Mouse (Mus musculus) myocyte (in vitro differentiated cells): ENCODE results near the gene Supt3.

Source experiments
- CEBPB ChIP-seq: IDR thresholded peaks from 2 replicates; pipeline ENCODE4 v1.6.1; 2011; ENCODE audit warnings: mild to moderate bottlenecking, moderate library complexity; ENCODE audit not compliant: poor library complexity, insufficient read depth, severe bottlenecking
- E2F4 ChIP-seq: IDR thresholded peaks from one replicate; pipeline ENCODE4 v1.6.1; 2011; ENCODE audit warnings: mild to moderate bottlenecking, control low read depth, moderate library complexity; ENCODE audit not compliant: insufficient read depth
- MAX ChIP-seq: IDR thresholded peaks from one replicate; pipeline ENCODE4 v1.6.1; 2011; ENCODE audit warnings: low read depth, mild to moderate bottlenecking, control low read depth
- MYOD1 ChIP-seq, 3 experiments: IDR thresholded peaks; one replicate each; pipeline ENCODE4 v1.6.1; 2011; ENCODE audit warnings: control low read depth in 2 of 3, low read depth in 2 of 3, mild to moderate bottlenecking in 2 of 3, moderate library complexity in 1 of 3; ENCODE audit not compliant: insufficient read length in 2 of 3, control insufficient read depth in 1 of 3
- POLR2A ChIP-seq: IDR thresholded peaks from one replicate; pipeline ENCODE4 v1.6.1; 2011; ENCODE audit warnings: low read depth, mild to moderate bottlenecking, control low read depth, moderate library complexity; ENCODE audit not compliant: insufficient read length
- POLR2AphosphoS2 ChIP-seq: IDR thresholded peaks from one replicate; pipeline ENCODE4 v1.6.1; 2011; ENCODE audit warnings: low read depth, control low read depth; ENCODE audit not compliant: insufficient read length
- USF1 ChIP-seq: IDR thresholded peaks from one replicate; pipeline ENCODE4 v1.6.1; 2011; ENCODE audit warnings: low read depth, mild to moderate bottlenecking, control low read depth, moderate library complexity

DNA sequence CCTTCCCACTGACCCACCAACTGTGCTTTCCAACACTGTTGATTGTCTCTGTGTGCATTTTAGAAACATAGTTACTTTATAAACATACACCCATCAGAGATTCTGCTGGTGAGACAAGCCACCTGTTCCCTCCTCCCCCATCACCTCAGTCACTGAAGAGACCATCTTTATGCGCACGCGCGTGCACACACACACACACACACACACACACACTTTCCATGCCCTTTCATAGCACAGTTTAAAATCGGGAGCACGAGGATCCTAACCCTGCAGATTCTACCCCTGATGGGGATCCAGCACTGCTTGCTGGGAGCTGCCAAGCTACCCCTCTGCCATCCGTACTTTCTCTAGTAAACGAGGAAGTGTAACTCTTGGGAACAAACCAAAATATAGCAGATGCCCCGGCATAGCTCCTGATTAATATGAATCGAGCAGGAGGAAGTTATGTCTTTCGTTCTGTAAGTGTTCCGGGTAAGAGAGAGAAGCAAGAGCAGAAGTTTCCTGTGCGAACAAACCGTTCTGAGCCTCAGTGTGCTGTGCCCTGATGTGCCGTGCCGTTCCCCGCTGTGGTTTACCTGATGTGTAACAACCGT lies 342.8 kb downstream of the Supt3 start:
- TF ChIP-seq POLR2AphosphoS2 = no peak
- TF ChIP-seq POLR2A = no peak
- TF ChIP-seq MYOD1 (IDR thresholded peaks at IDR 0.05; ENCODE audit: control insufficient read depth in 1 of 3, insufficient read length in 2 of 3, low read depth in 2 of 3) = no peak
- TF ChIP-seq USF1 = no peak
- no peak for TF ChIP-seq MAX
- no peak for TF ChIP-seq CEBPB
- no peak for TF ChIP-seq E2F4
